Mouse (Mus musculus): ENCODE measurements around the gene Asic2. TPM values are rescaled to one million over a fixed set of nuclear protein-coding genes. Genes with fewer than 3 reads are reported as not detected.

The Asic2 gene
- total RNA-seq (2021), result 10 to 100 TPM; 94.7 to 97.6 TPM
- long read RNA-seq, experiment 1, transcript Asic2-201 (10 exons, 3,436 nt), result major isoform, 34 of 62 reads
- long read RNA-seq, experiment 1, partial matches to known transcripts, result 17 of 62 reads
- long read RNA-seq, experiment 1, other reads (novel, unspliced or antisense), result 11 of 62 reads
- long read RNA-seq, experiment 2, transcript Asic2-201 (10 exons, 3,436 nt), result major isoform, 30 of 69 reads
- long read RNA-seq, experiment 2, partial matches to known transcripts, result 13 of 69 reads
- long read RNA-seq, experiment 2, other reads (novel, unspliced or antisense), result 26 of 69 reads

GRCm38 (mm10) chr11:81968401-81968881 lies at the start of gene Asic2:
Gene Asic2 (minus strand): TSS chr11:81968457.
- intact Hi-C loops (cut with DNase I), result loop anchor here (2.0 to 10.0 kb wide), 2 partner anchors 104 to 168 kb away; partner anchors contain the start of gene 5530401A14Rik

GRCm38 (mm10) chr11:82016181-82016780 lies 48.0 kb upstream of the Asic2 start:
- intact Hi-C loops (cut with DNase I), result no loop called here
- no peak for DNase-seq (ENCODE audit: low spot score in 2 of 2)

More at GRCm38 (mm10) chr11:81968401-81968881, at the start of gene Asic2:
- peak; percentile 78 to 83 for DNase-seq (ENCODE audit: low spot score in 2 of 2)

- intact Hi-C loops (cut with DNase I), result no loop called here
- no peak for DNase-seq (ENCODE audit: low spot score in 2 of 2)
Observed at GRCm38 (mm10) chr11:82015066-82015465, 46.8 kb upstream of the Asic2 start.

GRCm38 (mm10) chr11:82013756-82014155 lies 45.5 kb upstream of the Asic2 start:
- DNase-seq (ENCODE audit: low spot score in 2 of 2), result no peak
- intact Hi-C loops (cut with DNase I), result no loop called here

GRCm38 (mm10) chr11:82011411-82012193 lies 43.3 kb upstream of the Asic2 start:
- intact Hi-C loops (cut with DNase I), result no loop called here
- no peak for DNase-seq (ENCODE audit: low spot score in 2 of 2)

- DNase-seq (ENCODE audit: low spot score in 2 of 2), result peak; percentile 17 to 54
- intact Hi-C loops (cut with DNase I), result no loop called here
Observed at GRCm38 (mm10) chr11:82010115-82010514, 41.9 kb upstream of the Asic2 start.

GRCm38 (mm10) chr11:82006796-82007423 lies 38.7 kb upstream of the Asic2 start:
- intact Hi-C loops (cut with DNase I), result no loop called here
- DNase-seq (ENCODE audit: low spot score in 2 of 2), result no peak

- no peak for DNase-seq (ENCODE audit: low spot score in 2 of 2)
- intact Hi-C loops (cut with DNase I), result no loop called here
Observed at GRCm38 (mm10) chr11:82004810-82005209, 36.6 kb upstream of the Asic2 start.

- DNase-seq (ENCODE audit: low spot score in 2 of 2), result no peak
- intact Hi-C loops (cut with DNase I), result no loop called here
Observed at GRCm38 (mm10) chr11:82000581-82000980, 32.3 kb upstream of the Asic2 start.

- intact Hi-C loops (cut with DNase I), result loop anchor here (5.0 kb wide), 2 partner anchors 38 to 893 kb away; partner anchors contain the start of genes Ccl2, Fndc8, Gm17268 and Rad51d
- no peak for DNase-seq (ENCODE audit: low spot score in 2 of 2)
Observed at GRCm38 (mm10) chr11:81999469-81999868, 31.2 kb upstream of the Asic2 start.

GRCm38 (mm10) chr11:81998646-81999045 lies 30.4 kb upstream of the Asic2 start:
- intact Hi-C loops (cut with DNase I), result loop anchor here (5.0 kb wide), 2 partner anchors 39 to 894 kb away; partner anchors contain the start of genes Ccl2, Fndc8, Gm17268 and Rad51d
- no peak for DNase-seq (ENCODE audit: low spot score in 2 of 2)

- no peak for DNase-seq (ENCODE audit: low spot score in 2 of 2)
- intact Hi-C loops (cut with DNase I), result loop anchor here (5.0 kb wide), 2 partner anchors 40 to 895 kb away; partner anchors contain the start of genes Ccl2, Fndc8, Gm17268 and Rad51d
Observed at GRCm38 (mm10) chr11:81997085-81997484, 28.8 kb upstream of the Asic2 start.

GRCm38 (mm10) chr11:81996172-81996841 lies 28.1 kb upstream of the Asic2 start:
- DNase-seq (ENCODE audit: low spot score in 2 of 2), result peak; percentile 84 to 85
- intact Hi-C loops (cut with DNase I), result loop anchor here (1.0 to 5.0 kb wide), 3 partner anchors 41 to 896 kb away; partner anchors contain the start of genes Ccl2, Fndc8, Gm17268 and Rad51d

- intact Hi-C loops (cut with DNase I), result loop anchor here (5.0 kb wide), 1 partner anchor 909 kb away; the partner anchor contains the start of genes Fndc8 and Rad51d
- peak; percentile 59 to 79 for DNase-seq (ENCODE audit: low spot score in 2 of 2)
Observed at GRCm38 (mm10) chr11:81983146-81983545, 14.9 kb upstream of the Asic2 start.

- intact Hi-C loops (cut with DNase I), result loop anchor here (5.0 kb wide), 1 partner anchor 910 kb away; the partner anchor contains the start of genes Fndc8 and Rad51d
- DNase-seq (ENCODE audit: low spot score in 2 of 2), result no peak
Observed at GRCm38 (mm10) chr11:81982191-81982590, 13.9 kb upstream of the Asic2 start.

GRCm38 (mm10) chr11:81974577-81974976 lies 6.3 kb upstream of the Asic2 start:
- intact Hi-C loops (cut with DNase I), result loop anchor here (5.0 kb wide), 1 partner anchor 337 kb away; no protein-coding TSS in a partner anchor
- peak in 1 of 2 experiments; percentile 51 for DNase-seq (ENCODE audit: low spot score in 2 of 2)

GRCm38 (mm10) chr11:81973699-81974098 lies 5.4 kb upstream of the Asic2 start:
- DNase-seq (ENCODE audit: low spot score in 2 of 2), result no peak
- intact Hi-C loops (cut with DNase I), result loop anchor here (5.0 kb wide), 1 partner anchor 336 kb away; no protein-coding TSS in a partner anchor

- intact Hi-C loops (cut with DNase I), result loop anchor here (5.0 kb wide), 1 partner anchor 335 kb away; no protein-coding TSS in a partner anchor
- peak in 1 of 2 experiments; percentile 17 for DNase-seq (ENCODE audit: low spot score in 2 of 2)
Observed at GRCm38 (mm10) chr11:81972044-81972443, 3.8 kb upstream of the Asic2 start.
